Mouse (Mus musculus): Measurements from ENCODE around the gene Snu13. TPM values are rescaled to one million over a fixed set of nuclear protein-coding genes. Genes with fewer than 3 reads are reported as not detected.

Gene Snu13
- polyA plus RNA-seq (2012; ENCODE audit: low replicate concordance), result 6.4 and 229 TPM in 2 replicates

DNA sequence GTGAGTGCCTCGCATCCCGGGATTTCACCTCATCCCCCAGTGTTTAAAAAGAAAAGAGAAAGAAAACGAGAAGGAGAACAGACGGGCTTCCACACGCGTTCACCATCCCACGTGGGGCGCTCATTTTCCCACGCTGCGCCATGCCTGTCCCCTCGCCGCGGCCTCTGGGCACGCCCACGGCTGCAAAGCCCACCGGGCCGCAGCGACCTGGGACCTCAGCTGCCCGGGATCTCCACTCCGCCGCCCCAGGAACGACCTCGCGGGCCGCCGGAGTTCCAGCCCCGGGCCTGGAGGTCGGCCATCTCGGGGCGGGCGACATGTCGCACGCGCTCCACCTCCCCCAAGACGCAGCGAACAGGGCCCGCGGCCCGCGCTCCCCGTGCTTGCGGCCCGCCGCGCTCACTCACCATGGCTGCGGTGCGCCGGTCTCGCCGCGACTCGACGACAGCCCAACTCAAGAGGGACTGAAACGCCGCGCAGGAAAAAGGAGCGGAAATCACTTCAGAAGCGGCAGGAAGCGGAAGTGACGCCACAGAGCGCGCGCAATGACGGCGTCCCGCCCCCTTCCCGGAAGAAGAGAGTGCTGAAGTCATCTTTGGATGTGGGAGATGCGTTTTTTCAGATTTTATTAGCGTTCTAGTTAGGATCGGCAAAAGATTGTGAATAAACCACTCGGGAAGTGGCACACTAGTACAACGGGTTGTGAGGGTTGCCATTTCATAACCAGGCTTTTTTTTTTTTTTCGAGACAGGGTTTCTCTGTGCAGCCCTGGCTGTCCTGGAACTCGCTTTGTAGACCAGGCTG lies at the start of gene Snu13:
Snu13 (minus strand) TSS at position 519 of the 804 bp plus-strand sequence.

GRCm38 (mm10) chr15:82069898-82070297 lies 22.5 kb upstream of the Snu13 start, which contains the start of gene Mei1:
TSS of gene Mei1 (plus strand) at chr15:82069996.

DNA sequence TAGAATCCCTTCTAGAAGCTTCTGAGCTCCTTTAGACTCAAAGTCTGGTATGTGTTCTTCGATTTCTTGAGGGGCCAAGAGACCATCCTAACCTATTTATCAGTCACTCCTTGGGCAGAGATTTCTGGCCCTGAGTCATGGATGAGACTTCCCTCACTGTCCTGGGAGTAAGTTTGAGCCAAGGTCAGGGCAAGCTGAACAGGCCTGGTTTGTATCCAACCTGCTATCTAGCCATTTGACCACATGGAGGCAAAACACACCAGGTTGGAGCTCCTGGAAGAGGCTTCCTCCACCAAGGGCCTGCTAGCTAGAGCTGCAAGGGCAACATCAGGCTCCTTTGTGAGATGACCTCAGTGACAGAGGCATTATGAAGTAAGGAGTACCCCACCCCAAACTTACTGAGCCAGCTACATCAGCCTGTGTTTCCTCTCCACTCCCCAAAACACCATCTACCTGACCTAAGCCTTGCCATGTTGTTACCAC lies 11.4 kb upstream of the Snu13 start, which contains the start of gene 4930407I10Rik:
4930407I10Rik (plus strand) TSS at position 433 of the 483 bp plus-strand sequence.

DNA sequence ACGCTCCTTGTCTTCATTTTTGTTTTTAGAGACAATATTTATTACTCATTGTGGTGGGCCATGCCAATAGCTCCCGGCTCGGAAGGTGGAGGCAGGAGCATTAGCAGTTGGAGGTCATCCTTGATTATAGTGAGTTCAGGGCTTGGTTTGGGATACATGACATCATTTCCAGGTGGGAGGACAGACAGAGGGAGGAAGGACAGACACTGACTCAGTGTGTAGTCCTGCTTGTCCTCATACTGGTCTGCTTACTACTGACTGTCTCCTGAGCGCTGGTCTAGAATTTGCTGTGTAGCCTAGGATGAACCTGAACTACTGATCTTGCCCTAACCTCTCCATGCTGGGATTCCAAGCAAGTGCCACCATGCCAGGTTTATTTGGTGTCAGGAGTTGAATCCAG lies 13.6 kb downstream of the Snu13 start, which contains the start of gene Desi1:
Desi1 (minus strand) TSS at position 101 of the 400 bp plus-strand sequence.

Other genes with a start within 250 kb of the Snu13 start
- gene Tef, start 245.2 kb downstream of the Snu13 start, polyA plus RNA-seq (2012; ENCODE audit: low replicate concordance), result 11.4 and 65.8 TPM in 2 replicates
- gene Tob2, start 188.8 kb downstream of the Snu13 start, polyA plus RNA-seq (2012; ENCODE audit: low replicate concordance), result 81.3 and 104 TPM in 2 replicates
- gene Phf5a, start 175.7 kb downstream of the Snu13 start, polyA plus RNA-seq (2012; ENCODE audit: low replicate concordance), result 4.9 and 15.2 TPM in 2 replicates
- gene Aco2, start 175.3 kb downstream of the Snu13 start, polyA plus RNA-seq (2012; ENCODE audit: low replicate concordance), result 159 and 185 TPM in 2 replicates
- gene Polr3h, start 121.4 kb downstream of the Snu13 start, polyA plus RNA-seq (2012; ENCODE audit: low replicate concordance), result 79.7 and 137 TPM in 2 replicates
- 0.75 and 1.6 TPM in 2 replicates for gene Csdc2, start 110.8 kb downstream of the Snu13 start, polyA plus RNA-seq (2012; ENCODE audit: low replicate concordance)
- 126 and 148 TPM in 2 replicates for gene Pmm1, start 86.7 kb downstream of the Snu13 start, polyA plus RNA-seq (2012; ENCODE audit: low replicate concordance)
- not detected in 2 replicates for gene 1700029P11Rik, start 67.1 kb downstream of the Snu13 start, polyA plus RNA-seq (2012; ENCODE audit: low replicate concordance)
- gene Xrcc6, start 59.8 kb downstream of the Snu13 start, polyA plus RNA-seq (2012; ENCODE audit: low replicate concordance), result 4.7 and 11.7 TPM in 2 replicates
- gene Desi1, start 13.7 kb downstream of the Snu13 start, polyA plus RNA-seq (2012; ENCODE audit: low replicate concordance), result 67.1 and 216 TPM in 2 replicates
- gene 4930407I10Rik, start 11.6 kb upstream of the Snu13 start, polyA plus RNA-seq (2012; ENCODE audit: low replicate concordance), result not detected in 2 replicates
- not detected in 2 replicates for gene Mei1, start 22.4 kb upstream of the Snu13 start, polyA plus RNA-seq (2012; ENCODE audit: low replicate concordance)
- 3.6 and 19.0 TPM in 2 replicates for gene Ccdc134, start 80.3 kb upstream of the Snu13 start, polyA plus RNA-seq (2012; ENCODE audit: low replicate concordance)
- gene Srebf2, start 99.6 kb upstream of the Snu13 start, polyA plus RNA-seq (2012; ENCODE audit: low replicate concordance), result 411 and 741 TPM in 2 replicates
- 3.5 and 9.3 TPM in 2 replicates for gene Shisa8, start 165.2 kb upstream of the Snu13 start, polyA plus RNA-seq (2012; ENCODE audit: low replicate concordance)
- 51.6 and 117 TPM in 2 replicates for gene Tnfrsf13c, start 176.8 kb upstream of the Snu13 start, polyA plus RNA-seq (2012; ENCODE audit: low replicate concordance)
- 74.9 and 105 TPM in 2 replicates for gene Cenpm, start 197.2 kb upstream of the Snu13 start, polyA plus RNA-seq (2012; ENCODE audit: low replicate concordance)
- gene 1500009C09Rik, start 204.8 kb upstream of the Snu13 start, polyA plus RNA-seq (2012; ENCODE audit: low replicate concordance), result not detected in 2 replicates
- 0.73 and 1.1 TPM in 2 replicates for gene Sept3, start 227.3 kb upstream of the Snu13 start, polyA plus RNA-seq (2012; ENCODE audit: low replicate concordance)